Mouse (Mus musculus): ENCODE measurements around the gene Erc1. TPM values are rescaled to one million over a fixed set of nuclear protein-coding genes. Genes with fewer than 3 reads are reported as not detected.

Erc1 gene
- polyA plus RNA-seq (2015; fragmentation: Nextera tagmentation; extraction: Ambion mirVana) = 13.9 and 15.5 TPM in 2 replicates

- H3K4me1 ChIP-seq (replicated peaks) = peaks cover 18% of the 10 kb centered on the region
- H3K36me3 ChIP-seq = no peaks in the 10 kb centered on the region
- H3K4me2 ChIP-seq = peak within 1 kb of the TSS; percentile 80
- peak within 1 kb of the TSS; percentile 93 for H3K9ac ChIP-seq
- peak; percentile 96 for ATAC-seq (replicated peaks; ENCODE audit: insufficient number of reproducible peaks, insufficient read depth, low FRiP score, low read depth)
- no peaks in the 10 kb centered on the region for H3K27me3 ChIP-seq
- peak within 1 kb of the TSS; percentile 99 for H3K27ac ChIP-seq
- H3K4me3 ChIP-seq = peak within 1 kb of the TSS; percentile 90
- H3K9me3 ChIP-seq (replicated peaks) = no peaks in the 10 kb centered on the region
- 0% methylated on average over 34 of the region's 73 CpGs for WGBS
Measured at GRCm38 (mm10) chr6:119848034-119848695, at the start of gene Erc1. Gene Erc1, minus strand, starts transcription at chr6:119848167.

GRCm38 (mm10) chr6:119892711-119893110 is 44.7 kb upstream of the Erc1 start:
- Histone ChIP-seq H3K9ac (no peak overlapping the region), H3K9me3 (replicated peaks) (no peaks in the 10 kb centered on the region), H3K4me3 (no peak overlapping the region), H3K4me1 (replicated peaks) (no peaks in the 10 kb centered on the region), H3K27ac (no peak overlapping the region), H3K27me3 (no peaks in the 10 kb centered on the region), H3K4me2 (no peak overlapping the region), H3K36me3 (no peaks in the 10 kb centered on the region)
- 71% methylated on average over 7 of the region's 7 CpGs for WGBS
- ATAC-seq (replicated peaks; ENCODE audit: insufficient number of reproducible peaks, insufficient read depth, low FRiP score, low read depth) = no peak

GRCm38 (mm10) chr6:119883151-119883550 is 35.2 kb upstream of the Erc1 start:
- Histone ChIP-seq H3K9me3 (replicated peaks) (no peaks in the 10 kb centered on the region), H3K4me2 (no peak overlapping the region), H3K36me3 (no peaks in the 10 kb centered on the region), H3K4me3 (no peak overlapping the region), H3K27ac (no peak overlapping the region), H3K4me1 (replicated peaks) (no peaks in the 10 kb centered on the region; the same call in 1 of the 2 replicates), H3K27me3 (no peaks in the 10 kb centered on the region), H3K9ac (no peak overlapping the region)
- WGBS = 54% methylated on average over 7 of the region's 7 CpGs
- no peak for ATAC-seq (replicated peaks; ENCODE audit: insufficient number of reproducible peaks, insufficient read depth, low FRiP score, low read depth)

GRCm38 (mm10) chr6:119864341-119865034 is 16.5 kb upstream of the Erc1 start:
- WGBS = 69% methylated on average over 11 of the region's 11 CpGs
- Histone ChIP-seq H3K9me3 (replicated peaks) (no peaks in the 10 kb centered on the region), H3K9ac (no peak overlapping the region), H3K27me3 (no peaks in the 10 kb centered on the region), H3K4me2 (0 out of 2 replicates have a peak overlapping the region, but pooled peaks have one; percentile 13), H3K27ac (peak overlapping the region; percentile 40), H3K4me1 (replicated peaks) (peaks cover 5% of the 10 kb centered on the region; the same call in 1 of the 2 replicates), H3K36me3 (no peaks in the 10 kb centered on the region), H3K4me3 (no peak overlapping the region)
- ATAC-seq (replicated peaks; ENCODE audit: insufficient number of reproducible peaks, insufficient read depth, low FRiP score, low read depth) = no peak

GRCm38 (mm10) chr6:119861519-119861918 is 13.6 kb upstream of the Erc1 start:
- Histone ChIP-seq H3K9me3 (replicated peaks) (no peaks in the 10 kb centered on the region), H3K9ac (no peak overlapping the region), H3K4me1 (replicated peaks) (peaks cover 5% of the 10 kb centered on the region; the same call in 1 of the 2 replicates), H3K27ac (no peak overlapping the region), H3K27me3 (no peaks in the 10 kb centered on the region), H3K4me2 (no peak overlapping the region), H3K36me3 (no peaks in the 10 kb centered on the region), H3K4me3 (no peak overlapping the region)
- no peak for ATAC-seq (replicated peaks; ENCODE audit: insufficient number of reproducible peaks, insufficient read depth, low FRiP score, low read depth)
- WGBS = 68% methylated on average over 8 of the region's 8 CpGs

GRCm38 (mm10) chr6:119860236-119860635 is 12.3 kb upstream of the Erc1 start:
- no peaks in the 10 kb centered on the region for H3K27me3 ChIP-seq
- H3K4me1 ChIP-seq (replicated peaks) = peaks cover 5% of the 10 kb centered on the region; the same call in 1 of the 2 replicates
- no peak overlapping the region for H3K4me2 ChIP-seq
- 83% methylated on average over 2 of the region's 2 CpGs for WGBS
- H3K9ac ChIP-seq = no peak overlapping the region
- no peaks in the 10 kb centered on the region for H3K9me3 ChIP-seq (replicated peaks)
- H3K27ac ChIP-seq = no peak overlapping the region
- H3K4me3 ChIP-seq = no peak overlapping the region
- H3K36me3 ChIP-seq = no peaks in the 10 kb centered on the region
- no peak for ATAC-seq (replicated peaks; ENCODE audit: insufficient number of reproducible peaks, insufficient read depth, low FRiP score, low read depth)

- H3K4me3 ChIP-seq = no peak overlapping the region
- no peak overlapping the region for H3K9ac ChIP-seq
- no peaks in the 10 kb centered on the region for H3K36me3 ChIP-seq
- ATAC-seq (replicated peaks; ENCODE audit: insufficient number of reproducible peaks, insufficient read depth, low FRiP score, low read depth) = no peak
- H3K9me3 ChIP-seq (replicated peaks) = no peaks in the 10 kb centered on the region
- H3K27me3 ChIP-seq = no peaks in the 10 kb centered on the region
- WGBS = 85% methylated on average over 4 of the region's 4 CpGs
- H3K4me1 ChIP-seq (replicated peaks) = peaks cover 4% of the 10 kb centered on the region; the same call in 1 of the 2 replicates
- H3K27ac ChIP-seq = no peak overlapping the region
- no peak overlapping the region for H3K4me2 ChIP-seq
Measured at GRCm38 (mm10) chr6:119855471-119855870, 7.5 kb upstream of the Erc1 start.

GRCm38 (mm10) chr6:119854156-119854555 is 6.2 kb upstream of the Erc1 start:
- Histone ChIP-seq H3K4me2 (no peak overlapping the region), H3K9ac (no peak overlapping the region), H3K36me3 (no peaks in the 10 kb centered on the region), H3K9me3 (replicated peaks) (no peaks in the 10 kb centered on the region), H3K27me3 (no peaks in the 10 kb centered on the region), H3K27ac (no peak overlapping the region), H3K4me3 (no peak overlapping the region), H3K4me1 (replicated peaks) (peaks cover 11% of the 10 kb centered on the region)
- 29% methylated on average over 2 of the region's 2 CpGs for WGBS
- no peak for ATAC-seq (replicated peaks; ENCODE audit: insufficient number of reproducible peaks, insufficient read depth, low FRiP score, low read depth)

GRCm38 (mm10) chr6:119849858-119850257 is 1.9 kb upstream of the Erc1 start:
- ATAC-seq (replicated peaks; ENCODE audit: insufficient number of reproducible peaks, insufficient read depth, low FRiP score, low read depth) = no peak
- 88% methylated on average over 3 of the region's 3 CpGs for WGBS

GRCm38 (mm10) chr6:119849348-119849709 is 1.4 kb upstream of the Erc1 start:
- peak overlapping the region; percentile 90 for H3K4me3 ChIP-seq
- no peak for ATAC-seq (replicated peaks; ENCODE audit: insufficient number of reproducible peaks, insufficient read depth, low FRiP score, low read depth)
- 63% methylated on average over 3 of the region's 3 CpGs for WGBS
- H3K36me3 ChIP-seq = no peaks in the 10 kb centered on the region
- H3K27me3 ChIP-seq = no peaks in the 10 kb centered on the region
- peaks cover 21% of the 10 kb centered on the region for H3K4me1 ChIP-seq (replicated peaks)
- H3K4me2 ChIP-seq = peak overlapping the region; percentile 80
- no peaks in the 10 kb centered on the region for H3K9me3 ChIP-seq (replicated peaks)
- H3K27ac ChIP-seq = peak overlapping the region; percentile 99; the same call in 1 of the 2 replicates
- H3K9ac ChIP-seq = peak overlapping the region; percentile 93; the same call in 1 of the 2 replicates

More at GRCm38 (mm10) chr6:119849858-119850257, 1.9 kb upstream of the Erc1 start:
- H3K4me3 ChIP-seq = no peak overlapping the region
- no peaks in the 10 kb centered on the region for H3K27me3 ChIP-seq
- H3K27ac ChIP-seq = no peak overlapping the region
- no peak overlapping the region for H3K4me2 ChIP-seq
- H3K9me3 ChIP-seq (replicated peaks) = no peaks in the 10 kb centered on the region
- no peak overlapping the region for H3K9ac ChIP-seq
- peaks cover 22% of the 10 kb centered on the region for H3K4me1 ChIP-seq (replicated peaks)
- H3K36me3 ChIP-seq = no peaks in the 10 kb centered on the region

- H3K4me1 ChIP-seq (replicated peaks) = peaks cover 18% of the 10 kb centered on the region
- H3K36me3 ChIP-seq = no peaks in the 10 kb centered on the region
- no peak; the same call in 1 of the 2 replicates for ATAC-seq (replicated peaks; ENCODE audit: insufficient number of reproducible peaks, insufficient read depth, low FRiP score, low read depth)
- peak overlapping the region; percentile 90 for H3K4me3 ChIP-seq
- H3K4me2 ChIP-seq = peak overlapping the region; percentile 80
- H3K27ac ChIP-seq = peak overlapping the region; percentile 99
- H3K9ac ChIP-seq = peak overlapping the region; percentile 93
- 12% methylated on average over 13 of the region's 13 CpGs for WGBS
- H3K27me3 ChIP-seq = no peaks in the 10 kb centered on the region
- H3K9me3 ChIP-seq (replicated peaks) = no peaks in the 10 kb centered on the region
Measured at GRCm38 (mm10) chr6:119848696-119849347, 855 bp upstream of the Erc1 start.
